12 mouse cellular contexts compared by ENCODE assay signal in the genomic region with DNA sequence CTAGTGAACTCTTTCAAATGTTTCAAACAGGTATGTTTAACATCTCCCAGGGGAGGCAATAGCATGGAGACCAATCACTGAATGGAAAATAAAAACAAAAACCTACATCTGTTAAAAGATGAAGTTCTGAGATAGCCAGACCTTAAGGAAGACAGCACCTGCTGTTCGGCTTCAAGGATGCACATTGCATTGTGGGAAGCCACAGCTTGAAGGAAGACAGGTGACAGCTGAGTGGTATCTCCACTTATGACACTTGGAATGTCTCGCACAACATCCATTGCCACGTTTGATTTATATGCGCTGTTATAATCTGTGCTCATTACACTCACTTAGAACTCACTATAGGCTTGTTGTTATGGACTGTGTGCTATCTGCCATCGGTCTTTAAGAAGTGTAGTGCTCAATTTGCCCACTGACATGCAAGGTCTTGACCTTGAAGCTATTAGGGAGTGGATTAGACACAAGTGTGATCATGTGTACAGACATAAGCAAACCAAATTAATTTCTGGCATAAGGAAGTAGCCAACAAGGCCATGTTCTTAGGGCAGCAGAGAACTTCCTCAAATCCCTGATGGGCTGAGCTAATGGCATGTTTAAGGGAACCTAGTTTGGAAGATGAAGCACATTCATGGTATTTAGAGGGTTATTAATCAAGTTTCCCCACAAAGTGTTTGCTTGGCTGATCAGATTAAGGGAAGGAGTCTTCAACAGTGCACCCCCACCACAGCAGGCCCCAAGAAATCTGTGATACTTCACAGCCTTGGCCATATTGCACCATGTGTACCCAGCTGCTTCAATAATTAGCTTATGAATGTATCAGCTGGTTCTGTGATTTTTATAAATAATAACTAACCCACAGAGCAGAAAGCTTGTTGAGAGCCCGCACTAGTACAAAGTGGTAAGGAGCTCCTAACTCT.
DNase-seq lines count a peak whose midpoint lies in the region; ATAC-seq and TF ChIP-seq lines count a peak whose summit lies in the region.
"Had no signal": no experiment of that assay in that cellular context is flagged by ENCODE, and none has a peak within 500 bp of the region (broad histone marks: within the 10 kb centered on the region; RNA-seq: fewer than 3 reads in every experiment).

No protein-coding gene starts in this region.

- no peak for TF ChIP-seq CTCF in brain, embryonic 14.5 days (IDR thresholded peaks at IDR 0.05; ENCODE audit: borderline replicate concordance, extremely low read depth, insufficient read depth, insufficient read length)
- no peak for TF ChIP-seq CTCF in midbrain, postnatal 0 days (IDR thresholded peaks at IDR 0.05)

- DNase-seq in layer of hippocampus, adult 9-11 months: peak; percentile 34
- DNase-seq in layer of hippocampus, adult 11-12 months (ENCODE audit: low spot score): no peak
- DNase-seq in brain, embryonic 14.5 days (ENCODE audit: low read depth): peak; percentile 78
- DNase-seq in midbrain, postnatal 0 days (ENCODE audit: low spot score): peak; percentile 58
- DNase-seq in frontal cortex, postnatal 36 days (ENCODE audit: low spot score in 2 of 2): no peak
- DNase-seq in testis, postnatal 10 days (ENCODE audit: low spot score): no peak
- no peak for DNase-seq in frontal cortex, postnatal 10 days (ENCODE audit: low spot score in 2 of 2)
- DNase-seq: adrenal gland, postnatal 10 days; heart, postnatal 10 days; right cerebral cortex, postnatal 25 days had no signal

- no peak overlapping the region for H3K4me3 ChIP-seq in hindbrain, embryonic 12.5 days
- no peak overlapping the region for H3K4me3 ChIP-seq in midbrain, postnatal 0 days (ENCODE audit: low read depth, low read length)

- H3K4me2 ChIP-seq in hindbrain, embryonic 12.5 days (replicated peaks): no peak overlapping the region
- H3K4me2 ChIP-seq in midbrain, postnatal 0 days (ENCODE audit: low read depth, low read length, poor library complexity, severe bottlenecking): no peak overlapping the region

- TF ChIP-seq POLR2A in brain, embryonic 14.5 days (IDR thresholded peaks at IDR 0.05; ENCODE audit: borderline replicate concordance, extremely low read depth, insufficient read depth, insufficient read length, poor library complexity, severe bottlenecking): no peak

- no peaks in the 10 kb centered on the region for H3K9me3 ChIP-seq in hindbrain, embryonic 12.5 days (replicated peaks)
- no peaks in the 10 kb centered on the region for H3K9me3 ChIP-seq in midbrain, postnatal 0 days (ENCODE audit: low read length)

- ATAC-seq in hindbrain, embryonic 12.5 days (ENCODE audit: low FRiP score): peak; percentile 67
- ATAC-seq in midbrain, postnatal 0 days (ENCODE audit: low FRiP score): no peak
- ATAC-seq: lung, postnatal 0 days had no signal

- WGBS in hindbrain, embryonic 12.5 days: 63% methylated on average over 6 of the region's 6 CpGs
- whole genome bisulfite sequencing in midbrain, postnatal 0 days: 72% methylated on average over 6 of the region's 6 CpGs

- no peaks in the 10 kb centered on the region for H3K27me3 ChIP-seq in hindbrain, embryonic 12.5 days
- no peaks in the 10 kb centered on the region for H3K27me3 ChIP-seq in midbrain, postnatal 0 days (ENCODE audit: insufficient read depth, low read length)

- H3K27ac ChIP-seq in hindbrain, embryonic 12.5 days: peak overlapping the region; percentile 71; the same call in 1 of the 2 replicates
- H3K27ac ChIP-seq in midbrain, postnatal 0 days (ENCODE audit: low read depth, low read length): no peak overlapping the region

- no peak overlapping the region for H3K9ac ChIP-seq in hindbrain, embryonic 12.5 days
- H3K9ac ChIP-seq in midbrain, postnatal 0 days (replicated peaks; ENCODE audit: low read length, poor library complexity, severe bottlenecking): no peak overlapping the region

- H3K36me3 ChIP-seq in hindbrain, embryonic 12.5 days: no peaks in the 10 kb centered on the region
- no peaks in the 10 kb centered on the region for H3K36me3 ChIP-seq in midbrain, postnatal 0 days (ENCODE audit: insufficient read depth, low read length)

- peaks cover 26% of the 10 kb centered on the region for H3K4me1 ChIP-seq in hindbrain, embryonic 12.5 days
- no peaks in the 10 kb centered on the region for H3K4me1 ChIP-seq in midbrain, postnatal 0 days (ENCODE audit: insufficient read depth, low read length)

Comparison
In these comparisons a context has a peak if more than half of its experiments do, and no peak if none do; other contexts are left out.
1. DNase-seq: peak in layer of hippocampus, adult 9-11 months (single experiment), brain, embryonic 14.5 days (single experiment) and midbrain, postnatal 0 days (single experiment); none in layer of hippocampus, adult 11-12 months (single experiment), frontal cortex, postnatal 36 days (0 of 2), testis, postnatal 10 days (single experiment) and frontal cortex, postnatal 10 days (0 of 2).